Mouse (Mus musculus) cerebellum, postnatal 10 days (tissue): ENCODE measurements around the gene Atp2b4.
A peak's percentile ranks its signal among the peaks of the same experiment; 100 is the strongest.
"Not testable (repeated sequence)": the region's sequence is repeated elsewhere in the genome, so short reads cannot be mapped to it uniquely, and the experiment has no call there.

ENCODE experiments used
- DNase-seq, 2 experiments: peaks; one replicate each; pipeline ENCODE4 v3.0.0; 2021; ENCODE audit warnings: mixed read lengths in 2 of 2

The Atp2b4 gene

DNA sequence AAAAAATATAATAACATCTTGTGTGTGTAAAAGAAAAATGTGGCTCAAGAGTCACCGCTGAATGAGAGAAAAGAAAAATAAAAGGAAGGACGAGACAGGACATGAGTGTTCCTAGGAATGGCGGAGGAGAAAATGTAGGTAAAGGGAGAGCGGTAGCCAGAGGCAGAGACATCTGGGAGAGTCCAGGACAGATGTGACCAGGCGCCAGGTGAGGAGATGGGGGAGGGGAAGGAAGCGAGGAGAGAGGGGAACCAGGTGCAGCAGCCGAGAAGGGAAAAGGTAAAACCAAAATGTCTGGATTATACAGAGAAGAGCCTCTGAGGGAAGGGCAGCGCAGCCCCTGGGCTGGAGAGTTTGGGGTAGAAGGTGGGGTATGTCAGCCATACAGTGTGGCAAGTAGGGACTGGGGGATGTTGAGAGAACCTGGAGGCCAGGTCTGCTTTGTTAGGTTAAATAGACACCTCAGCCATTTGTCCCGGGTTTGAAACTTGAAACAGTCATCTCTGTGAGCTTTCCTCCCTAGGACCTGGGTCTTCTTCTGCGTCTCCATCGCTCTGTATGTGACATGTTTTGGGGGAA, 107.2 kb downstream of the Atp2b4 start:
- DNase-seq: no peak

DNA sequence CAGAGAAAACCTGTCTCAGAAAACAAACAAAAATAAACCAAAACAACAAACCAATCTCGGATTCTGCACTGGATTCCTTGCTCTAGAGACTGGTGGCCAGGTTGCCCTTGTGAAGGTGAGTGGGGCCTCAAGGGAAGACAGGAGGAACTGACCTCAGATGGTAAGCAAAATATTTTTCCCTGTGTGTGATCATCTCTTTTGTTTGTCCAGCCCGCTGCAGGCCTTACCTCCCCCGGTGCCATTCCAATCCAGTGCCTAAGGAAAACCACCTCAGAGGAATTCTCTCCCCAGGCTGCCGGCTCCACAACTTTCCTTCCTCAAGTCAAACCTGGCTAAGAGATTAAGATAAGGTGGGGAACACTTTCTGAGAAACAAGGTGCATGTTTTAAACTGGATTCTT, 108.6 kb downstream of the Atp2b4 start:
- DNase-seq: no peak

DNA sequence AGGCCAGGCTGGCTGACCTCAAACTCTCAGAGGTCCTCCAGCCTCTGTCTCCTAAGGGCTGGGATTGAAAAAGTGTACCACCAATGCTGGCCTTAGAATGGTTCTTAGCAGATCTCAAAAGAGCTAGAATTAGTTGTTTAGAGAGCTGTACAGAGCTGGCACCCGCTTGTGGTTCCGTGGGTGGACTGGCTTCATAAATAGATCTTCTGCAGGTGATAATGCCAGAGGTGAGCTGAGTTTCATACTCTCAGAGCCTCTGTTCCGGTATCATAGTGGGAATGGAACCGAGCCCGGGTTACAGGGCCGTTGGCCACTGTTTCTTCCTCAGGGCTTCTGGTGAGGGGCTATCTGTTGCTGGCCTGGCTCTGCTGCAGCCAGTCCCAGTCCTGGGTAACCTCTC, 109.8 kb downstream of the Atp2b4 start:
- DNase-seq: no peak

- DNase-seq: no peak
These were observed 110.9 kb downstream of the Atp2b4 start, which contains the start of gene Lax1 for GRCm38 (mm10) chr1:133689897-133690296. Gene Lax1 (minus strand): TSS chr1:133690108.

DNA sequence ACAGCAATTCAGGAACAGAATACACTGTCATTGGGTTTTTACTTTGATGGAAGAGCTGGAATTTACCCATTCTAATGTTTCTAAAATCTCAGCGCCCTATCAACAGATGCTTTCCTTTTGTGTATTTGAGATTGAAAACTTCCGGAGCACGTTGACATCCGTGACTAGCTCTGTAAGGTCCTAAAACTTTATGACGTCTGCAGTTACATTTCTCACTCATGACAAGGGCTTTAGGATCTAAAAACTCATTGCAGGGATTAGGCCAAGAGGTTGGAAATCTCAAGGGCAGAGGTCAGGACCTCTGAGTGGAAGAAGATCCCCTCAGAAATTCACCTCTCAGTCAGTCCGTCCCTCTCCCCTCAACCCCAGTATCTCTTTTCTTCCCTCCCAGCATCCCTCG, 112.5 kb downstream of the Atp2b4 start:
- DNase-seq: no peak

DNA sequence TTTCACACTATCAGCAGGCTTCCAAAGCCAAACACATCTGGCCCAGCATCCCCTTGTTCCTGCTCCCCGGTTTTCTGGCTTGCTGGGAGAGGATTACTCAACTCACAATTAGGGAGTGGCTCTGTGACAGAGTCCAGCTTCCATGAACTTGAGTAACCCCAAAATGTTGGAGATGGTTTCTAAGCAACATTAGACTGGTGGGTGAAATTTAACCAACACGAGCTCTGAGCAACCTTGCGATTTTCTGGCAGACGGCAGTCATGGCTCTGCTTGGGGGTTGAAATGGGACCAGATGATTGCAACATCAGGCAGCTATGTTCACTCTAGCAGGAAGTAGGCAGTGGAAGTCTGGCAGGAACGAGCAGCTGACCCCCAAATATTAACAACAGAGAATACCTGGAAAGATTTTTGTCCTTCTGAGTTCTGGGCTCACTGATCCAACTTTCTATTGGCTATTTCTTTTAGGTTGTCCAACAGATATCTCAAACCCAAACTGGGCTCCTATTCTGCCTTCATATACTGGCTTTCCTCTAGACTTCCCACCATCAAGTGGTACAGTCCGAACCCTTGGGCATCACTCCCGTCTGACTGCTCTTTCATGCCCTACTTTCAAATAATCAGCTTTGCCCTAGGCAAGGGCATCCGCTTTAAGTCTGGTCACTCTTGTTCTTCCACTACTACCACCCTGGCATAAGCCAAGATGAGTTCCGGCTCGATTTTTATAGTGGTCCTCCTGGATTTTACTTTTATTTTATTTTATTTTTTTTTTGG, 114.9 kb downstream of the Atp2b4 start:
- DNase-seq: no peak

GRCm38 (mm10) chr1:133671801-133672200, 129.0 kb downstream of the Atp2b4 start:
- DNase-seq: no peak

DNA sequence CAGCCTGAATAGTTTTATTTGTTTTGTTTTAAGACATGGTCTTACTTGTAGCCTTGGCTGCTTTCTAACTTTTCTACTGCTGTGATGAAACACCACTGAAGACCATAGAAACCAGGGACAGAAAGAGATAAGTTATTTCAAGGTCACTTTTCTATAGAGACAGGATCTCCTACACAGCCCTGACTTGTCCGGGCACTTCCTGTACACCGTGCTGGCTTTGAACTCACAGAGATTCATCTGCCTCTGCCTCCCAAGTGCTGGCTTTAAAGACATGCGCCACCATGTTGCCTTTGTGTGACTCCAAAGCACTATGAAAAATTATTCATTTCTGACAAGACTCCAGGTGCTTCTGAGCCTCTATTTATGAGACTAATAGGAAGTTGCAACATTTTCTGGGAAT, 129.6 kb downstream of the Atp2b4 start:
- no peak for DNase-seq

GRCm38 (mm10) chr1:133670776-133671175, 130.1 kb downstream of the Atp2b4 start:
- no peak for DNase-seq

GRCm38 (mm10) chr1:133670190-133670589, 130.7 kb downstream of the Atp2b4 start:
- no peak for DNase-seq

- DNase-seq: no peak
These were observed 132.2 kb downstream of the Atp2b4 start for GRCm38 (mm10) chr1:133668618-133669017.

DNA sequence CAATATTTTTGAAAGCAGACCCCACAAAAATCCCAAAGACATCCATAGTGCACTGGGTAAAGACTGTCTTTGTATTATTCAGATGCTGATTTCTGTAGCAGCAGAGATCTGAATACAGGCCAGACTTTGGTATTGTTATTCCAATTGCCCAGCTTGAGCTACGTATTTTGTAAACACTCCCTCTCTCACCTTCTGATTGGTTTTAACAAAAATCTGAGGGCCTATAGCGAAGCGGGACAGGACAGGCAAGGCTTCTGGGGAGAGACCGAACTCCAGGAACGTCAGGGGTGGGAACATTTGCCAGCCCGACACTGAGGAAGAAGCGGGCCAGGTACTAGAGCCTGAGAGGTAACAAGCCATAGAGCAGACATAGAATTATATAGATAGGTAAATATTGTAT, 133.1 kb downstream of the Atp2b4 start:
- DNase-seq: no peak

- not testable (repeated sequence) for DNase-seq
These were observed 135.1 kb downstream of the Atp2b4 start for GRCm38 (mm10) chr1:133665713-133666112.

DNA sequence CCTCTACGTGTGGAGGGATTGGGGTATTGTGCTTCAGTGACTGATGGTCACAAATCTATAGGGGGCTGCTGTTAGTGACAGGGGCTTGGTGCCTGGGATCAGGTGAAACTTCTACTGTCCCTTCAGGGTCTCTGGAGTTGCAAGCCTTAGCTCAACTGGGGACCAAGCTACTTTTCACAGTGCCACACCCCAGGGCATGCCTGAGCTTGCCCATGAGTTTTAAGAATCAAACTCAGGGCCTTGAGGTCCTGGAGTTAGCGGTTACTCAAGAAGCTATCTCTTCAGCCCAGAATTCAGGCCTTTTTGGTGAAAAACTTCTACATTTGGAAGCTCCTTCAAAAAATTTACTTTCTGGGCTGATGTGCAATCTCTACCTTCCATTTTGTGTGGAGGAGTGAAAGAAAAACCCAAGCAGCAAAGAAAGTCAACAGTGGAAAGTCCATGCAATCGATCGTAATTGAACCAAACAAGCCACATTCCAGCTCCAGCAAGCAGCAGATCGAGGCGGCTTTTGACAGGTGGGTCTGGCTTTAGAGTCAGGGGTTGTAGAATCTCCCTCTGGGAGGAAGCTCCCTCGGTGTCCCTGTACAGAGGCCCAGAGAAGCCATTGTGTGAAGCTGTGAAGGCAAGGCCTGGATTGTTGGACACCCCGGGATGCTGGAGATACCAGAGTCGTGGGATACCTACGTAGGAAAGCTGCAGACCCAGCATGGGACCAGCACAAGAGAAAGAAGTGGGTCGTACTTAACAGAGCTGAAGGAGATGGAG, 136.5 kb downstream of the Atp2b4 start:
- no peak for DNase-seq

- DNase-seq: no peak
These were observed 137.4 kb downstream of the Atp2b4 start for GRCm38 (mm10) chr1:133663427-133663826.

DNA sequence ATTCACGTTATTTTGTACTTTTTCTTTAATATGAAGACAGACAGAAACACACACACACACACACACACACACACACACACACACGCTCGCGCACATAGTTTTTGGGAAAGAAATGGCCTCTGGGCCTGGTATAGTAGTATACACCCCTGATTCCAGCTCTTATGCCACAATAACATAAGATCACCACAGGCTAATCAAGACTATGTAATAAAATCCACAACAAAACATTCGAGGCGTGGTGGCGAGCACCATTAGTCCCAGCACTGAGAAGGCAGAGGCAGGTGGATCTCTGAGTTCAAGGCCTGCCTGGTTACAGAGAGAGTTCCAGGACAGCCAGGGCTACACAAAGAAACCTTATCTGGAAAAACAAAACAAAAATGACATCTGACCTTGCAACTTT, 137.9 kb downstream of the Atp2b4 start:
- DNase-seq: no peak

- DNase-seq: peak; percentile 95 to 96
These were observed 139.5 kb downstream of the Atp2b4 start, which contains the start of gene Gm38394 for GRCm38 (mm10) chr1:133661203-133661933. Gene Gm38394 (minus strand): TSS chr1:133661318.

- peak; percentile 88 to 92 for DNase-seq
These were observed 140.2 kb downstream of the Atp2b4 start, which contains the start of gene Zbed6 for GRCm38 (mm10) chr1:133660466-133661202. Gene Zbed6 (minus strand): TSS chr1:133660885.

GRCm38 (mm10) chr1:133658878-133659277, 142.0 kb downstream of the Atp2b4 start:
- peak; percentile 28 to 34 for DNase-seq

- peak in 1 of 2 experiments; percentile 14 for DNase-seq
These were observed 144.0 kb downstream of the Atp2b4 start for GRCm38 (mm10) chr1:133656811-133657210.

DNA sequence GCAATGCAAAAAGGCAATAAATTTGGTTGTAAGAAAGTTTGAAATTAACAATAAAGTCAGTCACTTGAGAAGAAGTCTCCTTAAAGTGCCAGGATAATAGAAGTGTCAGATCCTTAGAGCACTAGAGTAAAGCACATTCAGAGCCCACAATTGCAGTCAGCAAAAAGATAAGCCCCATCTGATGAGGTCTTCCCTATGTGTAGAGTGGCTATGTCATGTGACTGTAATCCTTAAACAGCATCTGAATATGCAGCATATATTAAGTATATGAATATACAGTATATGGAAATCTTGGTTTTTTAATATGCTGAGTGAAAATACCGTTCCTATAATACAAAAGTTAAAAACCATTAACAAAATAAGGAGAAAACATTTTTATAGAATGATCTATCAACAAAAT, 147.8 kb downstream of the Atp2b4 start:
- no peak for DNase-seq
